Mouse (Mus musculus): ENCODE measurements at regions not wholly inside any gene's neighbourhood (a gene's known extent, or its start where the extent isn't known, plus 50 kb on each side); places are given as distances from the start of the nearest gene placed in this dataset.
"Not testable (repeated sequence)": the region's sequence is repeated elsewhere in the genome, so short reads cannot be mapped to it uniquely, and the experiment has no call there.

- DNase-seq (ENCODE audit: low spot score in 2 of 2) = no peak
Measured at GRCm38 (mm10) chr9:31654213-31654612, 190.0 kb upstream of the Tmem45b start.

DNA sequence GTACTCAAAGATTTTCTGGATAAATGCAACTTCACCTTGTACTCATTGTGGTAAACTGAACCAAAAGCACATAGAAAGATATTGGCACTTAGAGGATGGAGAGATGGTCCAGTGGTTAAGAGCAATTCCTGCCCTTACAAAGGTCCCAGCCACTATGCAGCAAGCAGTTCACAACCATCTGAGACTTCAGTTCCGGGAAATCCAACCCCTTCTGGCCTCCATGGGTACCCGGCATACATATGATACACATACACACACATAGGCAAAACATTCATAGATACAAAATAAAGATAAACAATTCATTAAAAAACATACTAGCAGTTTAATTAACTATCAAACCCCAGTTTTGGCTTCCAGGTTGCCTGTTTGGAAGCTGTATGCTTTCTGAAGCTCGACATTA, 189.5 kb upstream of the Tmem45b start:
- no peak for DNase-seq (ENCODE audit: low spot score in 2 of 2)

DNA sequence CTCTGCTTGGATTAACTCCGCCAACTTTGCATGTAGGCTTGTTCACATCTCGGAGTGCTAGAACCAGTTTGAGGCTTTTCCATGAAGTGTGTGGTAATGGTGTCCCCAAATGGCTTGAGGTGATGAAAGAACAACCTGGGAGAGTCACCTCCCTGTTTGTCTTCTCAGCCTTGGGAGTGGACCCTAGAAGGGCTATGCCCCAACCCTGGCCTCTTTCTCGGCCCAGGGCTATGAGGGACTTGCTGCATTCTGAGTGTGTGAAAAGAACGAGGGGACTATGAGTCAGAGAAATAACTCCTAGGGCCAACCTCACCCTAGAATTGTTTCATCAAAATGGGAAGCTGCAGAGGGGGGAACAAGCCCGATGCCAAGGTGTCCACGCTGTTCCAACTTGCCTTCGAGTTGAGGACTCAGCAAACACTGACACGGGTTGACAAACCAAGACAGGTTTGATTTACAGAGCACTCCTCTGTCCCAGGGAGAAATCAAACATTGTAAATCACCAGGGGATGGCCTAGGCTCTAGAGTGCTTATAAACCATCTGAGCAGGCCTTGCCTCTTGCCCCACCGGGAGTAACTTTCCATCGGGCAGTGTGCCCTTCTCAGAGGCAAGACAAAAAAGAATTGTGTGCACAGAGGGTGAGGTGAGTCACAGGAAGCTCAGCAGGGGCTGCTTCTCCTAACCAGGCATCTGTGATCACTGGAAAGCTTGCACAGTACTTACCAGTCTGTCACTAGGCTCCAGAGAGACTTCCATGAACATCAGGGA, 186.3 kb upstream of the Tmem45b start:
- DNase-seq (ENCODE audit: low spot score in 2 of 2) = no peak

DNA sequence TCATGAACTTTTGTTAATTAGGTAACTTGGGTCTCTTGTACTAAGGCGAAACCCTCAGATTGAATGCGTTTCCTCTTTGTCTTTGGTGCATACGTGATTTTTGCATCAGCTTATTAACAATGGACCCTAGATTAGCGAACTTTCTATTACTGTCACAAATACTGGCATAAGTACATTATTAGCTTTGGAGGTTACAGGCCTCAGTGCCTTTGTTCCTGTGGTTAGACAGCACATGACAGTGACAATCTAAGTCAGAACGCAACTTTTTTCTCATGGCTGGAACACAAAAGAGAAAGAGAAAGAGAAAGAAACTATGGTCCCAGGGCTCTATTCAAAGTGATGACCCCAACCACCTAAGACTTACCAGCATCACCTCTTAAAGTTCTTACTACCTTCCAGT, 184.8 kb upstream of the Tmem45b start:
- no peak for DNase-seq (ENCODE audit: low spot score in 2 of 2)

- no peak for DNase-seq (ENCODE audit: low spot score in 2 of 2)
Measured at GRCm38 (mm10) chr9:31648551-31648950, 184.3 kb upstream of the Tmem45b start.

DNA sequence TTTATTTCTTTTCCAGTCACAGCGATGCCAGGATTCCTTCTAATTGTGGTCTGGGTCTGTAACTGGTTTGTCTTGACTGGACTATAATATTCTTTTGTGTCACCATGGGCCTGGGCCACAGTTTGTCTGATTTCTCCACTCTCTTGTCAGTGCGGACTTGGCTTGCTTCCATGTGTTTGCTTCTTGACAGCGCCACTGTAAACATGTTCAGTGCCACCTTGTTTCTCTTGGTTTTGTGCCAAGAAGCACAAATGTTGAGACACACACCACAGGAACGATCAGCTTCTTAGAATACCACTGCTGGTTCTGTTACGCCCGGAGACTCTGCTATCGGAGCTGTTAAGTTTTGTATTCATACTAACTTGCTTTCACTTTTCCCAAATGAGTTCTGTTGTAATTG, 180.9 kb upstream of the Tmem45b start:
- no peak for DNase-seq (ENCODE audit: low spot score in 2 of 2)

- no peak for DNase-seq (ENCODE audit: low spot score in 2 of 2)
Measured at GRCm38 (mm10) chr9:31644106-31644505, 179.8 kb upstream of the Tmem45b start.

DNA sequence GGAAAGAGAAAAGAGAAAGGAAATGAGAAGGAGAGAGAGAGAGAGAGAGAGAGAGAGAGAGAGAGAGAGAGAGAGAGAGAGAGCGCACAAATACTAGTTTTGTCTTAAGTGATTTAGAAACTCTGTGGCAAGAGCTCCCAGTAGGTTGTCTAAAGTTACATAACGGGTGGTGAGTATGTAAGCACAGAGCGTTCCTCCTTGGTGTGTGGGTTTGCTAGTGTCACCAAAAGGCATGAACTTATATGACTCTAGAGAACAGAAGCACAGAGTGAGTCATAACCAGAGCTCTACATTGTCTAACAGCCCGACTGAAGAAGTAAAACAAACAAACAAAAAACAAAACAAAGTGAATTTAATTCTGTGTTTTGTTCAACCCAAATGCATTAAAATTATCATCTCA, 177.9 kb upstream of the Tmem45b start:
- no peak for DNase-seq (ENCODE audit: low spot score in 2 of 2)

- DNase-seq (ENCODE audit: low spot score in 2 of 2) = no peak
Measured at GRCm38 (mm10) chr9:31628291-31628690, 164.0 kb upstream of the Tmem45b start.

DNA sequence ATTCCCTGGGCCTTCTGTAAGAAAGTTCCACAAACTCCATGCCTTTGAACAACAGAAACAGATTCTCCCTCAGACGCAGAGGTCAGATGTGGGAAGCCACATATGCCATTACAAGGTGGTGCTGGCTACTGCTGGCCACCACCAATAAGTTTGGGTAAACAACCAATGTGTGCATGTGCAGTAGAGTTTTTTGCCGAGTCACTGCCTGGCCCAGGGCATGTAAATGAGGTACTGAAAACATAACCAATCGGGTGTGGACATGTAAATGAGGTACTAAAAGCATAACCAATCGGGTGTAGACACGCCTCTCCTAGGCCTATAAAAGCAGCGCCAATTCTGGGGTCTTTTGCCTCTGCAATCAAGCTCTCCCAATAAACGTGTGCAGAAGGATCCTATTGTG, 157.3 kb upstream of the Tmem45b start:
- not testable (repeated sequence) for DNase-seq (ENCODE audit: low spot score in 2 of 2)

DNA sequence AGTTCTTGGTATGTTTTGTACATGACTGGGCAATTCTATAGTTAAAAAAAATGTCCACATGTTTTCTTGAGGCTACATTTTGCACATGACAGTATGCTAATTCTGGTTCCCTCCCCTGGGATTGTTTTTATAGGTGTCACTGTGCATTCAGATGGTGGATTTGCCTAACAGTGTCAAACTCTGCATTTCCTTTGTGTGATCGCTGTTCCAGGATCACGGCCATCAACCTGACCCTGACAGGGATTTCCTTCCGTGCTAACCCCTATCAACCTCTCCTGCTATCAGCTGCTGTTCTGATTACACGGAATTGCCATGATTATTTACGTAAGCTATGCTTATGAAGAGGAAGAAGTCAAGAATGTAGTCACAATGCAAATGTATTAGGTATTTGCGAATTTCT, 155.1 kb upstream of the Tmem45b start:
- no peak for DNase-seq (ENCODE audit: low spot score in 2 of 2)

GRCm38 (mm10) chr9:31614250-31614945, 150.1 kb upstream of the Tmem45b start:
- no peak for DNase-seq (ENCODE audit: low spot score in 2 of 2)

- no peak for DNase-seq (ENCODE audit: low spot score in 2 of 2)
Measured at GRCm38 (mm10) chr9:31611036-31611695, 146.9 kb upstream of the Tmem45b start.

DNA sequence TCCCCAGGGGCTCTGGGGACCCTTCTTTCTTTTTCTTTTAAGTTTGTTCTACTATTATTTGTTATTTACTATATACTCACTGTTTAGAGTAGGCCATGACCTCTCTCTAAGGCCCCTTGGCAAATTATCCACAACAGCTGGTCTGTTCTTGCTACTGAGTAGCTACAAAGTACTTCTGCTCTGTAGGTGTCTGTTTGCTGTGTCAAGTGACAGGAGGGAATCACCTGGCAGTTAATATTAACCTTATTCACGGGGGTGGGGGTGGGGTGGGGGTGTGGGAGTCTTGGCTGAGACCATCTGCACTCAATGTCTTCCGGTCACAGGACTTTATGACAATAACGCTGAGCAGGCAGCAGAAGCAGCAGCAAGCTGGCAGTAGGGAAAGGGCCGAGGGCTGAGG, 146.4 kb upstream of the Tmem45b start:
- no peak for DNase-seq (ENCODE audit: low spot score in 2 of 2)

DNA sequence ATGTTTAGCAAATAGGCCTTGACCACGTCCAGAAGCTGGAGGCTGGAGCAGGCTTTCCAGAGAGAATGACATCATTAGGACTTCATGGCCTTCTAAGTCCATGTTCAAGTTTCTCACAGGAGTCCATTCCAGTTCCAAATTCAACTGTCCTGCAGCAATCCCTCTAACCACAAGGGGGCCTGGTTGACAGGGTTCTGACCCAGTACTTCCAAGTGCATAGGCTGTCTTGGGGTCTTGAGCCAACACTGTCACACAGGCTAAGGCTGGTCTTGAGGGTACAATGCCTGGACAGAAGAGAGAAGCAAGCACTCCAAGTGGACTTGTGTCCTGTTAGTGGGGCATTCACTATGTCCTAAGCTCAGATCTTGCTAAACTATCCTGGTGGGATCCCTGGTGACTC, 145.9 kb upstream of the Tmem45b start:
- no peak for DNase-seq (ENCODE audit: low spot score in 2 of 2)

DNA sequence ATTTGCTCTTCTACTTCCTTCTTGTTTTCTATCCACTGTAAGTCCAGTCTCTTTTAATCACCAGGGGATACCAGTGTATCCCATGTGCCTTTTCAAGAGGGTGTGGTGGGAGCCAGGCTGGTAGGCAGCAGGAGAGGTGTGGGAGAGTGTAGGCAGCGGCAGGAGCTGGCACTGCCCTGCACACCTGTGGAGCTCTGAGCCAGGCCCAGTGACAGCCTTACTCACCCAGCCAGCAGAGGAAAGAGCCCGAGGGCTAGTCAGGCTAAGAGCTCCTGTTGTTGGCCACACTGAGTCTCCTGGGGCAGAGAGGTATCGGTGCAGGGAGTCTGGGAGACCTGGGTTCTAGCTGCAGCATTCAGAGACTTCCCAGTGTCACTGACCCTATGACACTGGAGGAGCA, 145.5 kb upstream of the Tmem45b start:
- no peak for DNase-seq (ENCODE audit: low spot score in 2 of 2)

GRCm38 (mm10) chr9:31608084-31608870, 144.0 kb upstream of the Tmem45b start:
- no peak for DNase-seq (ENCODE audit: low spot score in 2 of 2)

DNA sequence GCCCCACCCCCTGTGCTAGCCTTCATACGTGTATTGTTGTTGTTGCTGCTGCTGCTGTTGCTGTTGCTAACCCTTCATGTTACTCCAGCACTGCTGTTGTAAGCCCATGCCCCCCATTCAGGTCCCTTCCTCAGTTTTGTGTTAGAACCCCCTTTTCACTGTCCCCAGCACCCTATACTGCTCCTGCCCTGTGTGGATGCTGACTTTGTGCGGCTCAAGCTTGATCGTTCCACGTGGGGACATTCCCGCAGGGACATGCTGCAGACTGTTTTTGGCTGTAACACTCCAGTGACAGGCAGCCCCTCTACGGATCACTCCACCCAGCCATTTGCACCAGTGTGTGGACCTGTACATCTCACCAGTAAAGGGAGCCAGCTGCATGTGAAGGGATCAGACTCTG, 142.7 kb upstream of the Tmem45b start:
- no peak for DNase-seq (ENCODE audit: low spot score in 2 of 2)

DNA sequence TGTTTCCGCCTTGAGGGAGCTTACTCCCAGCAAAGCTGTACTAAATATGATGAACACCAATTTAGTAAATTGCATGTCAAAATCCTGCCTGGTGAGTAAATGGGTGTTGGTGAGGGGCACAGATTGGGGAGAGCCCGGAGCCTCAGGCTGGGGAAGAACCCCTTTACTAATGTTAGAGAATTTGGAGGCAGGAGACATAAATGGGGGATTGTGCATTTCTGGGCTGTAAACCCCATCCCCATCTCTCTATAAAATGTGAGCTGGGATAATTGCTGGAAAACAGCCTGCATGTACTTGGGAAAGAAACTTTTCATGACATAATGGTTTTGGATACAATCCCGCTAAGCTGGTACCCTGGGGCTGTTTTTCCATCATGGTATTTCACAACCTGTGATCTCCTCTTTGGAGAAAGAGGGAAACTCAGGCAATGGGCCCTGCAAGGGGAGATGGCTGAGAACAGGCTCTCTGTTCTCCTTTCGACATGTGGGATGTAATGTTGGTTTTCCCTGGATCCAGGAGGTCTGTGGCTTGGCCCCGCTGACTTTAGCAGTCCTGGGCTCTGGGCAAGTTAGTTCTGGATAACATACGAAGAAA, 140.3 kb upstream of the Tmem45b start:
- DNase-seq (ENCODE audit: low spot score in 2 of 2) = no peak

- no peak for DNase-seq (ENCODE audit: low spot score in 2 of 2)
Measured at GRCm38 (mm10) chr9:31602707-31603106, 138.4 kb upstream of the Tmem45b start.

DNA sequence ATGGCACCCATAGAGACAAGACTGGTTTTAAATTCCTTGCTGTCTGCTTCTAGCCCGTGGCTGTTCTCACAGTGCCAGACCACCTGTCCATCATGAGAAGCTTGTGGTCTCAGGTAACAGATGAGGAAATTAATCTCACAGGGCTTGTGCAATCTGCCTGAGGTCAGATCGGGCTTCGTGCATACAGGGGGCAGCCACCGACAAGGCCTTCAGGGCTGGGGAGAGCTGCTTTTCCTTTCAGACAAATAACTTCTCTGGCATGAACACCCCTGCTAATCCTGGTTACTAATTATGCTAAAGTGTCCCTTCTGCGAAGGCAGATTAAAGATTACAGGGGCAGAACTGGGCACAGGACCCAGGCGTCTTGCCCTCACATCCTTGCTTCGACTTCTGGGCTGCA, 130.8 kb upstream of the Tmem45b start:
- no peak for DNase-seq (ENCODE audit: low spot score in 2 of 2)

All from adrenal gland, postnatal 4 days (tissue).